Mouse (Mus musculus): Measurements from ENCODE around the gene Zc3h12a. TPM values are rescaled to one million over a fixed set of nuclear protein-coding genes. Genes with fewer than 3 reads are reported as not detected.

Zc3h12a gene
- polyA plus RNA-seq, 1 experiment from 2014 or later: 1.1 TPM

DNA sequence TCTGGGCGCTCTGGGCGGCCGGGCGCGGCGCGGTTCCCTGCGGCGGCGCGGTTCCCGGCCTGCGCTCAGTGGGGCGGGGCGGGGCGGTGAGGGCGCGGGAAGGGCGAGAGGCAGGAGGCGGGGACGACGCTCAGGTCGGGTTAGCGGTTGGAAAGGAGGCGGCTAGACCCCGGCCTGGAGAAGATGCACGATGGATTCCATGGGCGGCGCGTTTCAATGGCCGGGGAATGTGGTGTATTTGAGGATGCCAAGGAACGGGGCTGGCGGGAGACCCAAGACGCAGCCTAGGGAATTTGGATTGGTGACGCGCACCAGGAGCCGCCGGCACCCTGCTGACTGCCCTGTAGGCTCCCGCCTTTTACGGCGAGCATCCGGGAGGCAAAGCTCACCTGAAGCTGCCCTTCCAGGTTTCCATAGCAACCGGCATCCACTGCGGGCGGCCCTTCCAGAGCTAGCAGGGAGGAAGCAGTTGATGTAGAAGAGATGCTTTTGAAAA, 42.2 kb downstream of the Zc3h12a start:
- Histone ChIP-seq H3K36me3 (ENCODE audit: control insufficient read depth, insufficient read depth, low read length) (peaks cover 41% of the 10 kb centered on the region), H3K27ac (replicated peaks in 1 of 2; ENCODE audit: control insufficient read depth in 1 of 2, insufficient read depth in 1 of 2, low read depth in 2 of 2, low read length in 2 of 2) (peak overlapping the region; percentile 96), H3K4me3 (ENCODE audit: control insufficient read depth in 1 of 2, insufficient read depth in 1 of 2, low read depth in 1 of 2, low read length in 2 of 2) (peak overlapping the region; percentile 87 to 93), H3K9ac (ENCODE audit: low read length) (peak overlapping the region; percentile 89), H3K4me1 (ENCODE audit: control insufficient read depth in 2 of 2, insufficient read depth in 2 of 2, low read length in 2 of 2) (peaks cover 4 to 13% of the 10 kb centered on the region in 2 experiments; a peak in 3 of 4 replicates), H3K9me3 (ENCODE audit: control insufficient read depth, low read length) (no peaks in the 10 kb centered on the region), H3K4me2 (ENCODE audit: low read length) (peak overlapping the region; percentile 95), H3K27me3 (ENCODE audit: control insufficient read depth, insufficient read depth, low read length) (no peaks in the 10 kb centered on the region)
- under 1% methylated on average over 45 of the region's 45 CpGs for WGBS
- ATAC-seq (ENCODE audit: insufficient number of reproducible peaks, insufficient read depth, low FRiP score, low read depth): peak; percentile 86

GRCm38 (mm10) chr4:125084403-125085345, 43.0 kb downstream of the Zc3h12a start, which contains the start of gene Meaf6:
TSS of gene Meaf6 (plus strand) at chr4:125085134.
- peak within 1 kb of the TSS; percentile 89 for H3K9ac ChIP-seq (ENCODE audit: low read length)
- H3K9me3 ChIP-seq (ENCODE audit: control insufficient read depth, low read length): no peaks in the 10 kb centered on the region
- peaks cover 34% of the 10 kb centered on the region for H3K36me3 ChIP-seq (ENCODE audit: control insufficient read depth, insufficient read depth, low read length)
- H3K4me1 ChIP-seq (ENCODE audit: control insufficient read depth in 2 of 2, insufficient read depth in 2 of 2, low read length in 2 of 2): peaks cover 4 to 13% of the 10 kb centered on the region in 2 experiments; a peak in 3 of 4 replicates
- 2% methylated on average over 63 of the region's 63 CpGs for WGBS
- peak within 1 kb of the TSS; percentile 87 to 93 for H3K4me3 ChIP-seq (ENCODE audit: control insufficient read depth in 1 of 2, insufficient read depth in 1 of 2, low read depth in 1 of 2, low read length in 2 of 2)
- peak within 1 kb of the TSS; percentile 95 for H3K4me2 ChIP-seq (ENCODE audit: low read length)
- peak within 1 kb of the TSS; percentile 96 for H3K27ac ChIP-seq (replicated peaks in 1 of 2; ENCODE audit: control insufficient read depth in 1 of 2, insufficient read depth in 1 of 2, low read depth in 2 of 2, low read length in 2 of 2)
- ATAC-seq (ENCODE audit: insufficient number of reproducible peaks, insufficient read depth, low FRiP score, low read depth): peak; percentile 85
- H3K27me3 ChIP-seq (ENCODE audit: control insufficient read depth, insufficient read depth, low read length): no peaks in the 10 kb centered on the region

DNA sequence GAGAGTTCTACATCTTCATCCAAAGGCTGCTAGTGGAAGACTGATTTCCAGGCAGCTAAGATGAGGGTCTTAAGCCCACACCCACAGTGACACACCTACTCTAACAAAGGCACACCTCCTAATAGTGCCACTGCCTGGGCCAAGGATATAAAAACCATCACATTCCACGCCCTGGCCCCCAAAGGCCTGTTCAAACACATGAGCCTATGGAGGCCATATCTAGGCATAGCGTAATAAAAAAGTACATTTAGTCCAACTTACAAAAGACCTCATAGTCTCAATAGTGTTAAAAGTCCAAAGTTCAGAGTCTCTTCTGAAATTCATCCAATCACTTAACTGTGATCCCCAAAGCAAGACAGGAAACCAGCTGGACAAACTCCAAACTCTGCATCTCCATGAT, 48.9 kb downstream of the Zc3h12a start:
- ATAC-seq (ENCODE audit: insufficient number of reproducible peaks, insufficient read depth, low FRiP score, low read depth): no peak
- Histone ChIP-seq H3K4me3 (ENCODE audit: control insufficient read depth in 1 of 2, insufficient read depth in 1 of 2, low read depth in 1 of 2, low read length in 2 of 2) (no peak overlapping the region), H3K9ac (ENCODE audit: low read length) (no peak overlapping the region), H3K36me3 (ENCODE audit: control insufficient read depth, insufficient read depth, low read length) (peaks cover 31% of the 10 kb centered on the region), H3K4me1 (ENCODE audit: control insufficient read depth in 2 of 2, insufficient read depth in 2 of 2, low read length in 2 of 2) (no peaks in the 10 kb centered on the region), H3K27ac (replicated peaks in 1 of 2; ENCODE audit: control insufficient read depth in 1 of 2, insufficient read depth in 1 of 2, low read depth in 2 of 2, low read length in 2 of 2) (no peak overlapping the region), H3K4me2 (ENCODE audit: low read length) (no peak overlapping the region), H3K27me3 (ENCODE audit: control insufficient read depth, insufficient read depth, low read length) (no peaks in the 10 kb centered on the region), H3K9me3 (ENCODE audit: control insufficient read depth, low read length) (no peaks in the 10 kb centered on the region)
- WGBS: 91% methylated on average over 2 of the region's 2 CpGs

- no peaks in the 10 kb centered on the region for H3K4me1 ChIP-seq (ENCODE audit: control insufficient read depth in 2 of 2, insufficient read depth in 2 of 2, low read length in 2 of 2)
- peaks cover 41% of the 10 kb centered on the region for H3K36me3 ChIP-seq (ENCODE audit: control insufficient read depth, insufficient read depth, low read length)
- no peak overlapping the region for H3K27ac ChIP-seq (replicated peaks in 1 of 2; ENCODE audit: control insufficient read depth in 1 of 2, insufficient read depth in 1 of 2, low read depth in 2 of 2, low read length in 2 of 2)
- H3K27me3 ChIP-seq (ENCODE audit: control insufficient read depth, insufficient read depth, low read length): no peaks in the 10 kb centered on the region
- H3K4me2 ChIP-seq (ENCODE audit: low read length): no peak overlapping the region
- H3K4me3 ChIP-seq (ENCODE audit: control insufficient read depth in 1 of 2, insufficient read depth in 1 of 2, low read depth in 1 of 2, low read length in 2 of 2): no peak overlapping the region
- WGBS: 81% methylated on average over 2 of the region's 2 CpGs
- H3K9ac ChIP-seq (ENCODE audit: low read length): no peak overlapping the region
- no peaks in the 10 kb centered on the region for H3K9me3 ChIP-seq (ENCODE audit: control insufficient read depth, low read length)
- ATAC-seq (ENCODE audit: insufficient number of reproducible peaks, insufficient read depth, low FRiP score, low read depth): no peak
Measured at GRCm38 (mm10) chr4:125077700-125078099, 49.9 kb downstream of the Zc3h12a start.

Other genes with a start within 250 kb of the Zc3h12a start
- gene Epha10, start 246.9 kb downstream of the Zc3h12a start, polyA plus RNA-seq (2014; fragmentation: Nextera tagmentation; extraction: Ambion mirVana): not detected in 2 replicates
- 3.2 and 4.3 TPM in 2 replicates for gene 9930104L06Rik, start 190.8 kb downstream of the Zc3h12a start, polyA plus RNA-seq (2014; fragmentation: Nextera tagmentation; extraction: Ambion mirVana)
- 95.1 and 98.7 TPM in 2 replicates for gene Cdca8, start 188.5 kb downstream of the Zc3h12a start, polyA plus RNA-seq (2014; fragmentation: Nextera tagmentation; extraction: Ambion mirVana)
- gene Rspo1, start 141.4 kb downstream of the Zc3h12a start, polyA plus RNA-seq (2014; fragmentation: Nextera tagmentation; extraction: Ambion mirVana): 8.3 and 9.5 TPM in 2 replicates
- 53.2 and 58.5 TPM in 2 replicates for gene Gnl2, start 111.3 kb downstream of the Zc3h12a start, polyA plus RNA-seq (2014; fragmentation: Nextera tagmentation; extraction: Ambion mirVana)
- gene Dnali1, start 62.1 kb downstream of the Zc3h12a start, polyA plus RNA-seq (2014; fragmentation: Nextera tagmentation; extraction: Ambion mirVana): not detected in 2 replicates
- gene Snip1, start 61.2 kb downstream of the Zc3h12a start, polyA plus RNA-seq (2014; fragmentation: Nextera tagmentation; extraction: Ambion mirVana): 19.3 and 21.2 TPM in 2 replicates
- 43.8 and 46.0 TPM in 2 replicates for gene Meaf6, start 42.7 kb downstream of the Zc3h12a start, polyA plus RNA-seq (2014; fragmentation: Nextera tagmentation; extraction: Ambion mirVana)